Mouse (Mus musculus) frontal cortex, adult (tissue): ENCODE measurements around the gene Mlxip.

Experiments used
- ATAC-seq: cut with Nextera tagmentation; 2 replicates; pipeline ENCODE4 v1.9.2; 2017; ENCODE audit warnings: mild to moderate bottlenecking, moderate library complexity, mixed read lengths; ENCODE audit not compliant: low TSS enrichment

Gene Mlxip

GRCm38 (mm10) chr5:123394303-123394956 lies at the start of gene Mlxip:
Gene Mlxip, plus strand, starts transcription at chr5:123394798.
- peak; percentile 83 for ATAC-seq

DNA sequence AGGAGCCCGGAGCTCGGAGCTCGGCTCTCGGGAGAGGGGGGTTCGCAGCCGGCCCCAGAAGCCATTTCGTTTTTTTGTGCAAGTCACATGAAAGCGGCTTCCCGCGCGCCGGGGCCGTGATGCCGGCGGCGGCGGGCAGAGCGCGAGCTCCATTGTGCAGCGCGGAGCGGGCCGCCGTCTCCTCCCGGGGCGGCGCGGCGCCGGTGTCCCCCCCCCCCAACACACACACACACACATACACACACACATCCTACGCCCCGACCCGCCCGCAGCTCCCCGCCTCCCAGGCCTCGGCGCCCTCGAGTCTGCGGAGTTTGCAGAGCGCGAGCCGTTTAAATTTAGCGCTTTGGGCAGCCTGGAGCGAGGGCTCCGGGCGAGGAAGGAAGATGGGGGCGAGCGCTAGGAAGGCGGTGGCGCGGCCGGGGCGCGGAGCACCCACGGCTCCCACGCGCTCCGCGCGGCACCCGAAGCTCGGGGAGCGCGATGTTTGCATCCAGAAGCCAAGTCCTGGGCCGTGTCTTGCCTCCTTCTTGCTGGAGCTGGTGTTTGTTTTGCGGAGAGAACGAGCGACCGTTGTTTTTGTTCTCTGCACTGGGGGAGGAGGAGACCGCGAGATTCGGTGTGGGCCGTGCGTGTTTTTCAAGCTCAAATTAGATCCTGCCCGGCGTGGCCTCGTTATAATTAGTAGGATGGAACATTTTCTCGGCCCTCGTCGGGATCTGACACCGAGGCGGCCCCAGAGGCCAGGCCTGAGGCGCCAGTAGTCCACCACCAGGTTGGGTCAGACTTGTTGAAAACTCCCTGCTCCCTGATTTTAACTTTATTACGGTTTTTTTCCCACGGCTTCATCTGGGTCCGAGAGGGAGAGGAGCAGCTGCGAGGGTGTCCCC lies 49.4 kb upstream of the Mlxip start:
- ATAC-seq = peak; percentile 36; the same call in 1 of the 2 replicates

- ATAC-seq = 0 out of 2 replicates have a peak, but pooled peaks have one; percentile 11
These were observed 48.5 kb upstream of the Mlxip start for GRCm38 (mm10) chr5:123345853-123346654.

DNA sequence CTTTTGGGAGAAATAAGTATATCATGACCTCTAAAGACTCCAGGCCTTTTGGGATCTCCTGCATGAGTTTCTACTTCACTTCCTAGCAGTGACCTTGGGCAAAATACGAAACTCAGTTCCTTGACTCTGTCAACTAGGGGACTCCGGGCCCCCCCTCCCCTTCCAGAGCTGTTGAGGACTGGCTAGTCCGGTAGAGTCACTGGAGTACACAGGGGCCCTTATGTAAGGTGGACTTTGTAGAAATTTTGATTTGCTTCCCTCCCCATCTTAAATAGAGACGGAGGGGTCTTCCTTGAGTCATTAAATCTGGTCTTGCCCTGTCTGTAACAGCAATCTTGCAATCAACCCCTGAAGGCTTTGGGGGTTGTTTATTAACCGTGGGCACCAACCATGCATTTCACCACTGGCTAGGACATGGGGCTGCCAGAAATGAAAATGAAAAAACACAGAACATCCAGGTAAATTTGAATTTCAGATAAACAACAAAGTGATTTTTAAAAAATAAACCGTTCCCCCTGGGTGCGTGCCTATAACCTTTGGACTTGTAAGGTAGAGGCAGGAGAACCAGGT lies 47.8 kb upstream of the Mlxip start:
- ATAC-seq = no peak

DNA sequence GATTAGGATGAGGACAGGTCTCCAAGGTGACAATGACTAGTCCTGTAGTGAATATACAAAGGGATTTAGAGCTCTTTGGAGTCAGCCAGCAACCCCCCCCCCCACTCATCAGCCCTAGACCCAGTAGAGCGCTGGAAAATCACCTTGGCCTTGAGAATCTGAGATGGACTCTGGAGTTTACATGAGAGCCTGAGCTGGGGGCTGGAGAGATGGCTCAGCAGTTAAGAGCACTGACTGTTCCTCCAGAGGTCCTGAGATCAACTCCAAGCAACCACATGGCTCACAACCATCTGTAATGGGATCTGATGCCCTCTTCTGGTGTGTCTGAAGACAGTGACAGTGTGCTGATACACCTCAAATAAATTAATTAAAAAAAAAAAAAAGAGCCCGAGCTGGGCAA lies 46.6 kb upstream of the Mlxip start:
- ATAC-seq = no peak

DNA sequence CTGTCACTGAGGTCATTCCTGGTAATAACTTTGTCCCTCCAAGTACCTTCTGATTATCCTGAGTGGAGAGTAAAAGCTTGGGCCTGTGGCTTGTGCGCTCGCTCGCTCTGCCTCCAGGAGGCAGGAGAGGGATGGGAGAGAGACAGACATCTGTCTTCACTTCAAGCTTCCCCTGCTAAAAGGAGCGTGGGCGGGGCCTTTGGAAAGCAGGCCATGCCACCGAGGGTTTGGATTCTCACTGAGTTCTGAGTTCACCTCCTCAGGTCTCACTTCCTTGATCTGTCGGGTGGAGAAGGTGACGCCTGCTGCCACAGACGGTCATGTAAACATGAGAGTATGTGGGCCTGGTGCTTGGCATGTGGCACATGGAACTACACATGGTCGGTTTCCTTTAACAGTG lies 44.2 kb upstream of the Mlxip start:
- no peak for ATAC-seq

- ATAC-seq = no peak
These were observed 38.7 kb upstream of the Mlxip start for GRCm38 (mm10) chr5:123355918-123356317.

GRCm38 (mm10) chr5:123357253-123357652 lies 37.3 kb upstream of the Mlxip start:
- ATAC-seq = no peak

- no peak for ATAC-seq
These were observed 35.2 kb upstream of the Mlxip start for GRCm38 (mm10) chr5:123359431-123359830.

DNA sequence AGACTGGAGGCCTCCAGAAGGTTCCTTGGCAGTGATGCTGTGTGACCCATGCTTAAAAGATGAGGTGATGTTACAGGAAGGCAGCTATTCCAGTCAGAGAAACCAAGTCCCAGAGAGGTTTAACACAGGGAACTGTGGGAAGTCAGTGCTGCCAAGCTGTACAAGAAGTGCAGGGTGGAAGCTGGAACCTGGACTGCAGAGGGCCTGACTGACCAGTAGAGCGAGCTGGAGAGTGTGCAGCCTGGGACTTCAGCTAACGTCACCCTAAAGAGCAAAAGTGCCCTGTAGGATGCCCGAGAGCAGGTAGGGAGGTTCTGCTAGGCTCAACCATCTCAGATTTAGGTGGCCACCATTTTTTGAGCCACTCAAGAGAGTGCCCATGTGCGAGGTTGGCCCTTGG lies 31.7 kb upstream of the Mlxip start:
- no peak for ATAC-seq

- no peak for ATAC-seq
These were observed 30.2 kb upstream of the Mlxip start for GRCm38 (mm10) chr5:123364302-123364971.

DNA sequence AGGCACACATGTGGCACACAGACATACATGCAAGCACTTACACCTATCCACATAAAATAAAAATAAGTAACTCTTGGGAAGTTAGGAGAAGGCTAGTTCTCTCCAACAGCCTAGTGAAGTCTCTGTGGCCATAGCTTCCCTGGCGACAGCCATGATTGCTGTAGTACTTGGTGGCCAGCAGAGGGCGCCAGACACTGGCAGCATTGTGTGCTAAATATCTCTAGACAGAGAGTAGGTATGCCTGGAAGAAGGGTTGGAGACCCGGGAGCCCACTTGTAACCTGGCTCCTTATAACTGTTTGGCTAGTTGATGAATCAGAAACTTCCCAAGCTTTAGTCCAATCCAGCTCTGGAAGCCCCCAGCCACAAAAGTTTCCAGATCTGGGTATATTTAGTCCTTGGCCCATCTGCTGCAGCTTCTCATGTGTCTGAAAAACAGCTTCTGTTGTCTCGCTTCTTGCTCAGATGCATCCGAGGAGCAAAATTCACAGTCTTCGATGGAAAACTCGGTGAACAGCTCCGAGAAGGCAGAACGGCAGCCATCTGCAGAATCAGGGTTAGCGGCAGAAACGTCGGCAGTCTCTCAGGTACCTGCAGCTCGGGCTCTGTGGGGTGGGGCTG lies 25.6 kb upstream of the Mlxip start:
- ATAC-seq = peak; percentile 80

- ATAC-seq = no peak
These were observed 24.5 kb upstream of the Mlxip start for GRCm38 (mm10) chr5:123370049-123370448.

GRCm38 (mm10) chr5:123375262-123375661 lies 19.3 kb upstream of the Mlxip start:
- ATAC-seq = no peak

- no peak for ATAC-seq
These were observed 18.7 kb upstream of the Mlxip start for GRCm38 (mm10) chr5:123375793-123376452.

DNA sequence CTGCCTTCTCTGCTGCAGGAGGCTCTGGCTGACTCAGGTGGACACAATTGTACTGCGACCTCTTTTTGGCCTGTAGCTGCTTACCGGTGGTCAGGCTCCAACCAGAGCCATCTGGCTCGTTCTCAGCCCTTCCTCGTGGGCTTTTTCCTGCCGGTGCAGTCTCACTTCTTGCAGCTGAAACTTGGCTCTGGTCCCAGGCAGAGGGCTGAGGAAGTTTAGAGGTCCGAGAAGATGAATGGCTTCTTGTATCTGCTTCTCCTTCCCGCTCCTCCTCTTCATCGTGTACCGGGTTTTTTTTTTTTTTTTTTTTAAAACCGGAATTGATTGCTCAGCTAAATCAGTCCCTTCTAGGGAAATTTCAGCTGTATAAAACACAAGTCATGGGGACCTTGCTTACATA lies 18.0 kb upstream of the Mlxip start:
- no peak for ATAC-seq

GRCm38 (mm10) chr5:123377120-123377955 lies 17.3 kb upstream of the Mlxip start:
- ATAC-seq = peak; percentile 60

GRCm38 (mm10) chr5:123378712-123379111 lies 15.9 kb upstream of the Mlxip start:
- ATAC-seq = no peak

DNA sequence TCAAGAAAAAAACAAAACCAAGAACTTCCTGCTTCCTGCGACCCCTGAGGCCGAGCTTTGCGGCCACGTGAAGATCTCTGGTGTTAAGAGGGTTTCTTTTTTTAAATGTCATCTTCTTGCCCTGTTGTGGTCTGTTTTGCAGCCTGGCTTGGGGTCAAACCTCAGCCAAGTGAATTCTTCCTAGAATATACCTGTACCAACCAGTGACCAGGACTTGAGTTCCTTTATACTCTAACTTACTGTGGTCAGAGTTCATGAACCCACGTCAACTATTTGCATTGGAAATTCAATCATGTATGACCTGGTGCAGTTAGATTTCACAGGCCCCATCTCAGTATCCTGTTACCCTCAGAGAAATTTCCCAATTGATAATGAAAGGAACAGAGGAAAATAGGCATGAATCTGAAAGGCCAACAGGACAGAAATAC lies 15.1 kb upstream of the Mlxip start:
- no peak for ATAC-seq
